Mouse (Mus musculus): ENCODE measurements around the gene Rnf187.

Gene Rnf187

GRCm38 (mm10) chr11:58947306-58947705, 8.6 kb upstream of the Rnf187 start:
- DNase-seq, result no peak

GRCm38 (mm10) chr11:58944136-58944535, 5.4 kb upstream of the Rnf187 start:
- DNase-seq, result no peak

- DNase-seq, result no peak
Observed at GRCm38 (mm10) chr11:58939088-58939439, 348 bp upstream of the Rnf187 start.

- no peak for DNase-seq
Observed at GRCm38 (mm10) chr11:58937909-58938308, 807 bp downstream of the Rnf187 start.

- DNase-seq, result no peak
Observed at GRCm38 (mm10) chr11:58931576-58931975, 7.1 kb downstream of the Rnf187 start.

GRCm38 (mm10) chr11:58930254-58930653, 8.5 kb downstream of the Rnf187 start:
- DNase-seq, result no peak

GRCm38 (mm10) chr11:58929641-58930040, 9.1 kb downstream of the Rnf187 start:
- no peak for DNase-seq

- no peak for DNase-seq
Observed at GRCm38 (mm10) chr11:58929055-58929454, 9.7 kb downstream of the Rnf187 start.

- peak; percentile 64 to 70 for DNase-seq
Observed at GRCm38 (mm10) chr11:58927790-58928651, 10.7 kb downstream of the Rnf187 start.

GRCm38 (mm10) chr11:58927053-58927452, 11.7 kb downstream of the Rnf187 start:
- DNase-seq, result no peak

GRCm38 (mm10) chr11:58926651-58927050, 12.1 kb downstream of the Rnf187 start:
- no peak for DNase-seq

- DNase-seq, result no peak
Observed at GRCm38 (mm10) chr11:58922420-58922819, 16.3 kb downstream of the Rnf187 start.

GRCm38 (mm10) chr11:58918759-58919158, 20.0 kb downstream of the Rnf187 start:
- DNase-seq, result no peak

- DNase-seq, result no peak
Observed at GRCm38 (mm10) chr11:58917745-58918366, 20.9 kb downstream of the Rnf187 start, which contains the start of gene Btnl10. TSS of gene Btnl10 (plus strand) at chr11:58917908.

- DNase-seq, result peak; percentile 47 to 68
Observed at GRCm38 (mm10) chr11:58916879-58917744, 21.6 kb downstream of the Rnf187 start.

- peak in 1 of 2 experiments; percentile 24 for DNase-seq
Observed at GRCm38 (mm10) chr11:58914461-58915028, 24.2 kb downstream of the Rnf187 start.

GRCm38 (mm10) chr11:58913776-58914175, 24.9 kb downstream of the Rnf187 start:
- no peak for DNase-seq

- peak; percentile 43 to 52 for DNase-seq
Observed at GRCm38 (mm10) chr11:58904838-58905237, 33.9 kb downstream of the Rnf187 start.

- DNase-seq, result no peak
Observed at GRCm38 (mm10) chr11:58904410-58904718, 34.4 kb downstream of the Rnf187 start.

GRCm38 (mm10) chr11:58903511-58904409, 35.0 kb downstream of the Rnf187 start, which contains the start of gene Zfp39:
TSS of gene Zfp39 (minus strand) at chr11:58904225.
- peak; percentile 97 to 98 for DNase-seq

- DNase-seq, result no peak
Observed at GRCm38 (mm10) chr11:58901080-58901479, 37.6 kb downstream of the Rnf187 start.

GRCm38 (mm10) chr11:58897485-58897884, 41.2 kb downstream of the Rnf187 start:
- peak in 1 of 2 experiments; percentile 47 for DNase-seq
